ENCODE assay signal across 17 mouse cellular contexts in the genomic region with DNA sequence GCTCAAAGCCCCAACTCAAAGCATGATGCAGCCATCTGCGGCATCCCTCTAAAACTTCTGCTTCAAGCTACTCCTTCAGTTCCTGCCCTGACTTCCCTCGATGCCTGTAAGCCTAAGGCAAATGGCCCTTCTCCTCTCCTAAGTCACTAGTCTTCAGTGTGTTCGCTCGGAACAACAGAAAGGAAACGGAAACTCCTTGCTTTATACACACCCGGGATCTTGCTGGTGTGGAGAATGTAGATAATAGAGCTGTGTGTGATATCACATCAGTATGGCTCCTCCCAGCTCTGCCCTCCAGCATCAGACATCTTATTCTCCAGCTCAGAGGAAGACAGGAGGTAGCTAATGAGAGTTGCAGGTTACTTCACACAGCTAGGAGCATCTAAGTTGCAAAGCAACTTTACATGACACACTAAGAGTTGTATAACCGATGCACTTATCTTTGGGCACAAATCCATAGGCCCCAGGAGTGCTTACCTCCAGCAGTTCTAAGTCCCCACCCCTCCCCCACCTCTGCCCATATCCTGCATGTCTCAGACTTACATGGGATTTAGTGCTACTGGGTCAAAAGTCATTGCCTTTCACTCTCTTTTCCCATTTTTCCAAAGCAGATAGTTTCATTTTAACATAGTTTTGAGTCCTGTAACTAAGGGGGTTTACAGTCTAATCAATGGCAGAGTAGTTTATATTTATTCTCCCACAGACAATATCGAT. TPM values are rescaled to one million over a fixed set of nuclear protein-coding genes. Genes with fewer than 3 reads are reported as not detected.
A peak's percentile ranks its signal among the peaks of the same experiment; 100 is the strongest.
DNase-seq lines count a peak whose midpoint lies in the region; ATAC-seq and TF ChIP-seq lines count a peak whose summit lies in the region.
"Had no signal": no experiment of that assay in that cellular context is flagged by ENCODE, and none has a peak within 500 bp of the region (broad histone marks: within the 10 kb centered on the region; RNA-seq: fewer than 3 reads in every experiment).

No protein-coding gene starts in this region.

- peak; percentile 49; the same call in 1 of the 2 replicates for ATAC-seq in stomach, embryonic 15.5 days (ENCODE audit: insufficient read depth, low FRiP score, low read depth)
- no peak for ATAC-seq in stomach, postnatal 0 days (ENCODE audit: low FRiP score, low TSS enrichment)
- peak; percentile 87 for ATAC-seq in liver, embryonic 11.5 days (replicated peaks; ENCODE audit: low FRiP score)
- peak; percentile 80 for ATAC-seq in megakaryocyte-erythroid progenitor cell, adult 5-6 weeks (replicated peaks; ENCODE audit: low FRiP score, low TSS enrichment, poor library complexity, severe bottlenecking)

- H3K4me3 ChIP-seq in heart, adult 2 months: no peak overlapping the region
- H3K4me3 ChIP-seq in stomach, embryonic 15.5 days (replicated peaks): no peak overlapping the region
- H3K4me3 ChIP-seq in stomach, postnatal 0 days (ENCODE audit: low read depth, low read length): no peak overlapping the region
- H3K4me3 ChIP-seq in liver, embryonic 11.5 days (ENCODE audit: low read depth, low read length): no peak overlapping the region
- H3K4me3 ChIP-seq in limb, embryonic 10.5 days: no peak overlapping the region
- H3K4me3 ChIP-seq: hindbrain, embryonic 15.5 days; neural tube, embryonic 13.5 days had no signal

- intact Hi-C loops in heart, adult 2 months (cut with DNase I): no loop called here

- H3K9ac ChIP-seq in heart, adult 2 months (ENCODE audit: low read depth, low read length): no peak overlapping the region
- H3K9ac ChIP-seq in stomach, embryonic 15.5 days: no peak overlapping the region
- H3K9ac ChIP-seq in stomach, postnatal 0 days (ENCODE audit: low read length): no peak overlapping the region
- peak overlapping the region; percentile 39; the same call in 1 of the 2 replicates for H3K9ac ChIP-seq in liver, embryonic 11.5 days (ENCODE audit: low read depth, low read length)
- H3K9ac ChIP-seq: hindbrain, embryonic 15.5 days; neural tube, embryonic 13.5 days had no signal

- H3K4me1 ChIP-seq in heart, adult 2 months (ENCODE audit: control insufficient read depth, insufficient read depth, low read length): peaks cover 5% of the 10 kb centered on the region
- H3K4me1 ChIP-seq in stomach, embryonic 15.5 days: 0 out of 2 replicates have a peak, but pooled peaks cover 5% of the 10 kb centered on the region
- no peaks in the 10 kb centered on the region for H3K4me1 ChIP-seq in stomach, postnatal 0 days (replicated peaks; ENCODE audit: control insufficient read depth, insufficient read depth)
- peaks cover 27% of the 10 kb centered on the region for H3K4me1 ChIP-seq in liver, embryonic 11.5 days (replicated peaks; ENCODE audit: control insufficient read depth, insufficient read depth, low read length)
- peaks cover 11% of the 10 kb centered on the region; the same call in 1 of the 2 replicates for H3K4me1 ChIP-seq in limb, embryonic 10.5 days

- no peaks in the 10 kb centered on the region for H3K27me3 ChIP-seq in heart, adult 2 months (ENCODE audit: control insufficient read depth, insufficient read depth, low read length)
- H3K27me3 ChIP-seq in stomach, embryonic 15.5 days (replicated peaks): no peaks in the 10 kb centered on the region
- no peaks in the 10 kb centered on the region for H3K27me3 ChIP-seq in stomach, postnatal 0 days (ENCODE audit: control insufficient read depth, insufficient read depth, low read length)
- peaks cover 2% of the 10 kb centered on the region; the same call in 1 of the 2 replicates for H3K27me3 ChIP-seq in liver, embryonic 11.5 days (replicated peaks; ENCODE audit: control insufficient read depth, insufficient read depth, low read length)
- H3K27me3 ChIP-seq in limb, embryonic 10.5 days (ENCODE audit: low read depth, poor library complexity, severe bottlenecking): peaks cover 12% of the 10 kb centered on the region

- no peaks in the 10 kb centered on the region for H3K36me3 ChIP-seq in heart, adult 2 months (ENCODE audit: control insufficient read depth, insufficient read depth, low read length)
- no peaks in the 10 kb centered on the region for H3K36me3 ChIP-seq in stomach, embryonic 15.5 days
- H3K36me3 ChIP-seq in stomach, postnatal 0 days (ENCODE audit: control insufficient read depth, insufficient read depth, low read length): no peaks in the 10 kb centered on the region
- no peaks in the 10 kb centered on the region for H3K36me3 ChIP-seq in liver, embryonic 11.5 days (ENCODE audit: control insufficient read depth, insufficient read depth, low read length)
- no peaks in the 10 kb centered on the region for H3K36me3 ChIP-seq in limb, embryonic 10.5 days
- H3K36me3 ChIP-seq: hindbrain, embryonic 15.5 days; neural tube, embryonic 13.5 days had no signal

- H3K4me2 ChIP-seq in stomach, embryonic 15.5 days: no peak overlapping the region
- no peak overlapping the region for H3K4me2 ChIP-seq in stomach, postnatal 0 days (replicated peaks; ENCODE audit: low read depth)
- H3K4me2 ChIP-seq in liver, embryonic 11.5 days: peak overlapping the region; percentile 60
- H3K4me2 ChIP-seq: hindbrain, embryonic 15.5 days; neural tube, embryonic 13.5 days had no signal

- TF ChIP-seq POLR2A in heart, adult 2 months (IDR thresholded peaks at IDR 0.05; ENCODE audit: insufficient read depth, low read depth, low read length): 0 out of 2 replicates have a peak, but pooled peaks have one; percentile 13

- no peak for DNase-seq in heart, adult 2 months
- DNase-seq in heart, adult 8-10 months (ENCODE audit: low spot score): no peak
- DNase-seq in stomach, postnatal 0 days (ENCODE audit: low spot score): no peak
- no peak for DNase-seq in liver, embryonic 11.5 days (ENCODE audit: low spot score)
- DNase-seq in limb, embryonic 10.5 days (ENCODE audit: low spot score): no peak
- no peak for DNase-seq in right cerebral cortex, postnatal 25 days
- DNase-seq: adrenal gland, adult 2 months; cerebellum, postnatal 14 days; gastrocnemius, postnatal 14 days; kidney, adult 18-20 months; kidney, postnatal 4 days; lung, postnatal 36 days; thymus, adult 18-20 months had no signal

- H3K27ac ChIP-seq in heart, adult 2 months: no peak overlapping the region
- no peak overlapping the region for H3K27ac ChIP-seq in stomach, embryonic 15.5 days
- H3K27ac ChIP-seq in stomach, postnatal 0 days (replicated peaks): no peak overlapping the region
- H3K27ac ChIP-seq in liver, embryonic 11.5 days (ENCODE audit: low read depth, low read length): peak overlapping the region; percentile 72
- no peak overlapping the region for H3K27ac ChIP-seq in limb, embryonic 10.5 days
- H3K27ac ChIP-seq: hindbrain, embryonic 15.5 days; neural tube, embryonic 13.5 days had no signal

- H3K79me2 ChIP-seq in heart, adult 2 months (replicated peaks; ENCODE audit: control insufficient read depth, insufficient read depth, low read length): no peaks in the 10 kb centered on the region

- no peaks in the 10 kb centered on the region for H3K9me3 ChIP-seq in stomach, embryonic 15.5 days
- no peaks in the 10 kb centered on the region for H3K9me3 ChIP-seq in stomach, postnatal 0 days (ENCODE audit: control insufficient read depth, low read length)
- no peaks in the 10 kb centered on the region for H3K9me3 ChIP-seq in liver, embryonic 11.5 days (ENCODE audit: control insufficient read depth, low read length)
- no peaks in the 10 kb centered on the region for H3K9me3 ChIP-seq in limb, embryonic 10.5 days (replicated peaks)
- H3K9me3 ChIP-seq: hindbrain, embryonic 15.5 days; neural tube, embryonic 13.5 days had no signal

- 40% methylated on average over 8 of the region's 8 CpGs for WGBS in heart, adult 2 months
- 77% methylated on average over 8 of the region's 8 CpGs for WGBS in stomach, embryonic 15.5 days
- WGBS in stomach, postnatal 0 days: 69% methylated on average over 8 of the region's 8 CpGs
- WGBS in liver, embryonic 11.5 days: 39% methylated on average over 8 of the region's 8 CpGs
- WGBS in limb, embryonic 10.5 days: 82% methylated on average over 8 of the region's 8 CpGs

- no peak for TF ChIP-seq CTCF in heart, adult 2 months (IDR thresholded peaks at IDR 0.05)
- TF ChIP-seq CTCF in stomach, postnatal 0 days (IDR thresholded peaks at IDR 0.05; ENCODE audit: low read depth): no peak

- no peak for TF ChIP-seq EP300 in heart, adult 2 months (IDR thresholded peaks at IDR 0.05; ENCODE audit: insufficient read depth, low read depth, low read length)
- no peak for TF ChIP-seq EP300 in stomach, postnatal 0 days (optimal IDR thresholded peaks at IDR 0.05)

RNA-seq across cellular contexts. Expression of gene Psen2, which starts 1.2 kb away (rescaled TPM):
- total RNA-seq in heart, adult 2 months (2021): 10 to 100 TPM; 11.6 to 13.1 TPM
- polyA plus RNA-seq in heart, adult 2 months (2012; rRNA removed): 30.5 and 35.8 TPM in 2 replicates
- total RNA-seq in heart, adult 8-10 months (2022): 10 to 100 TPM; 14.7 to 16.0 (median 15.3) TPM
- 19.2 and 20.3 TPM in 2 replicates for polyA plus RNA-seq in stomach, embryonic 15.5 days (2015; fragmentation: Nextera tagmentation; extraction: Ambion mirVana)
- polyA plus RNA-seq in stomach, postnatal 0 days (2015; fragmentation: Nextera tagmentation; extraction: Ambion mirVana): 14.3 and 15.2 TPM in 2 replicates
- polyA plus RNA-seq in liver, embryonic 11.5 days (2014; fragmentation: Nextera tagmentation; extraction: Ambion mirVana): 30.9 and 31.3 TPM in 2 replicates
- total RNA-seq in megakaryocyte-erythroid progenitor cell, adult 5-6 weeks (2014; fragmentation: Nextera tagmentation): 75.6 and 93.3 TPM in 2 replicates
- 39.5 and 66.4 TPM in 2 replicates for total RNA-seq in megakaryocyte-erythroid progenitor cell, adult 5-6 weeks (2017)
- 6.7 and 7.1 TPM in 2 replicates for polyA plus RNA-seq in limb, embryonic 10.5 days (2016; fragmentation: Nextera tagmentation; extraction: Ambion mirVana)
